Mouse (Mus musculus): ENCODE measurements around the gene Rin1.

- TF ChIP-seq POLR2A (IDR thresholded peaks at IDR 0.05; ENCODE audit: borderline replicate concordance, extremely low read depth, low read depth, low read length) (no peak), CTCF (IDR thresholded peaks at IDR 0.05; ENCODE audit: insufficient read depth, low read length) (no peak)
Observed at GRCm38 (mm10) chr19:5089324-5089723, 39.0 kb downstream of the Rin1 start.

Measured in lung, adult 2 months (tissue).